Comparison of ENCODE assay signal across 12 mouse cellular contexts in the genomic region with DNA sequence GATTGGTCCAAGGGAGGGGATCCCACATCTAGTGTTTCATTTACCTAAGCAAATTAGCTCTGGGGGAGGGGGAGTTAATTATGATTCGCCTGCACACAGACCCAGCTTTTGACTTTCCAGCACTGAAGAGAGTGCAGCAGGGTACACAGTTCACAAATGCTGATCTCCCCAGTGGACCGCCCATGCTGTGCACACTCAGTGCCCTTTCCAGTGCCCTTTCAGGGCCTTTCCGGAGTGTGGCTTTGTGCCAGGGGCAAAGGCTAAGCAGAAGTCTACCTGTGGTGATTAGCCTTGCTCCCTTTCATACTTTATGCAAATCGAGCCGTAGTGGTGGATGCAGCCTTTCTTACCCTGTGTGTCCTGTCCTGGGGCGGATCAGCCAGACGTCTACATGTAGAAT. TPM values are rescaled to one million over a fixed set of nuclear protein-coding genes. Genes with fewer than 3 reads are reported as not detected.
DNase-seq lines count a peak whose midpoint lies in the region; ATAC-seq lines count a peak whose summit lies in the region.
"Had no signal": no experiment of that assay in that cellular context is flagged by ENCODE, and none has a peak within 500 bp of the region (broad histone marks: within the 10 kb centered on the region; RNA-seq: fewer than 3 reads in every experiment).

No protein-coding gene starts in this region.

- no peaks in the 10 kb centered on the region for H3K36me3 ChIP-seq in forebrain, embryonic 13.5 days (ENCODE audit: poor library complexity, severe bottlenecking)
- H3K36me3 ChIP-seq in neural tube, embryonic 13.5 days, result peaks cover 5% of the 10 kb centered on the region
- H3K36me3 ChIP-seq: lung, embryonic 15.5 days had no signal

- H3K4me1 ChIP-seq in forebrain, embryonic 13.5 days, result peaks cover 62% of the 10 kb centered on the region
- H3K4me1 ChIP-seq in neural tube, embryonic 13.5 days (replicated peaks), result peaks cover 80% of the 10 kb centered on the region
- H3K4me1 ChIP-seq: lung, embryonic 15.5 days had no signal

- 13% methylated on average over 7 of the region's 7 CpGs for WGBS in forebrain, embryonic 13.5 days
- 21% methylated on average over 7 of the region's 7 CpGs for WGBS in neural tube, embryonic 13.5 days

- H3K4me2 ChIP-seq in forebrain, embryonic 13.5 days, result peak overlapping the region; percentile 25
- H3K4me2 ChIP-seq in neural tube, embryonic 13.5 days, result peak overlapping the region; percentile 37

- no peaks in the 10 kb centered on the region for H3K9me3 ChIP-seq in forebrain, embryonic 13.5 days (replicated peaks)
- no peaks in the 10 kb centered on the region for H3K9me3 ChIP-seq in neural tube, embryonic 13.5 days
- H3K9me3 ChIP-seq: lung, embryonic 15.5 days had no signal

- ATAC-seq in forebrain, embryonic 13.5 days, result no peak
- peak; percentile 33 for ATAC-seq in neural tube, embryonic 13.5 days (ENCODE audit: low read depth)
- no peak for ATAC-seq in inflammation-experienced regulatory T-cells, adult 6 months
- ATAC-seq in erythroid progenitor cell, adult 5-6 weeks (replicated peaks; ENCODE audit: low FRiP score, poor library complexity, severe bottlenecking), result no peak

- H3K27ac ChIP-seq in forebrain, embryonic 13.5 days, result peak overlapping the region; percentile 69
- peak overlapping the region; percentile 93 for H3K27ac ChIP-seq in neural tube, embryonic 13.5 days (replicated peaks)
- H3K27ac ChIP-seq: lung, embryonic 15.5 days had no signal

- no peaks in the 10 kb centered on the region for H3K27me3 ChIP-seq in forebrain, embryonic 13.5 days
- no peaks in the 10 kb centered on the region for H3K27me3 ChIP-seq in neural tube, embryonic 13.5 days
- H3K27me3 ChIP-seq: lung, embryonic 15.5 days had no signal

- intact Hi-C loops in left cerebral cortex, postnatal 4 days (cut with DNase I), result no loop called here

- DNase-seq in left cerebral cortex, postnatal 4 days, result peak; percentile 59
- no peak for DNase-seq in left cerebral cortex, adult 11 months (ENCODE audit: low spot score)
- peak; percentile 51 for DNase-seq in kidney, postnatal 10 days
- DNase-seq in layer of hippocampus, adult 18-20 months (ENCODE audit: low spot score in 2 of 2), result no peak
- DNase-seq: adrenal gland, adult 2 months; thymus, postnatal 4 days had no signal

- peak overlapping the region; percentile 34 for H3K9ac ChIP-seq in forebrain, embryonic 13.5 days
- peak overlapping the region; percentile 55 for H3K9ac ChIP-seq in neural tube, embryonic 13.5 days
- H3K9ac ChIP-seq: lung, embryonic 15.5 days had no signal

- no peak overlapping the region for H3K4me3 ChIP-seq in forebrain, embryonic 13.5 days
- no peak overlapping the region for H3K4me3 ChIP-seq in neural tube, embryonic 13.5 days
- H3K4me3 ChIP-seq: lung, embryonic 15.5 days had no signal

RNA-seq across cellular contexts. Expression of gene Gm21954, which starts 51.2 kb away (rescaled TPM):
- total RNA-seq in left cerebral cortex, postnatal 4 days (2021), result not detected
- polyA plus RNA-seq in forebrain, embryonic 13.5 days (2015; fragmentation: Nextera tagmentation; extraction: Ambion mirVana), result not detected in 2 replicates
- polyA plus RNA-seq in neural tube, embryonic 13.5 days (2015; fragmentation: Nextera tagmentation; extraction: Ambion mirVana), result not detected in 2 replicates
- not detected for polyA plus RNA-seq in inflammation-experienced regulatory T-cells, adult 6 months (2017; shearing (Covaris generic))
- not detected in 2 replicates for total RNA-seq in erythroid progenitor cell, adult 5-6 weeks (2015; ENCODE audit: low replicate concordance)
- not detected in 2 replicates for total RNA-seq in erythroid progenitor cell, adult 5-6 weeks (2017; ENCODE audit: low replicate concordance)
- total RNA-seq in layer of hippocampus, adult 18-20 months (2021), result not detected
- total RNA-seq: adrenal gland, adult 2 months had no signal
- polyA plus RNA-seq: adrenal gland, adult 2 months; intestine, embryonic 14.5 days; lung, embryonic 15.5 days had no signal

Comparison
In these comparisons a context has a peak if more than half of its experiments do, and no peak if none do; other contexts are left out.
1. DNase-seq: peak in left cerebral cortex, postnatal 4 days (single experiment) and kidney, postnatal 10 days (single experiment); none in left cerebral cortex, adult 11 months (single experiment) and layer of hippocampus, adult 18-20 months (0 of 2).